Mouse (Mus musculus): ENCODE measurements around the gene Ripor3. TPM values are rescaled to one million over a fixed set of nuclear protein-coding genes. Genes with fewer than 3 reads are reported as not detected.

The Ripor3 gene
- polyA plus RNA-seq, 1 experiment: 5.3 TPM

- no peak for TF ChIP-seq CTCF (IDR thresholded peaks at IDR 0.05; ENCODE audit: extremely low read depth, insufficient read depth, insufficient read length, insufficient replicate concordance)
- no peak for TF ChIP-seq POLR2A (IDR thresholded peaks at IDR 0.05; ENCODE audit: low read depth, low read length)
- peaks cover 67% of the 10 kb centered on the region for H3K36me3 ChIP-seq (ENCODE audit: control insufficient read depth, insufficient read depth, low read length)
- 92% methylated on average over 7 of the region's 7 CpGs for WGBS
- H3K27me3 ChIP-seq (ENCODE audit: control insufficient read depth, insufficient read depth, low read length): no peaks in the 10 kb centered on the region
- DNase-seq (ENCODE audit: low read depth in 1 of 2, low spot score in 2 of 2): no peak
- no peak overlapping the region for H3K4me3 ChIP-seq (ENCODE audit: extremely low read depth, insufficient read depth, insufficient read length)
- no peak overlapping the region for H3K27ac ChIP-seq (ENCODE audit: insufficient read depth, low read length)
- H3K4me1 ChIP-seq (ENCODE audit: control insufficient read depth, insufficient read depth, insufficient read length): no peaks in the 10 kb centered on the region
Measured at GRCm38 (mm10) chr2:167968504-167968903, 41.9 kb downstream of the Ripor3 start.

- H3K36me3 ChIP-seq (ENCODE audit: control insufficient read depth, insufficient read depth, low read length): peaks cover 52% of the 10 kb centered on the region
- no peak for DNase-seq (ENCODE audit: low read depth in 1 of 2, low spot score in 2 of 2)
- 0 out of 2 replicates have a peak overlapping the region, but pooled peaks have one; percentile 13 for H3K27ac ChIP-seq (ENCODE audit: insufficient read depth, low read length)
- WGBS: 88% methylated on average over 3 of the region's 3 CpGs
- peaks cover 13% of the 10 kb centered on the region; the same call in 1 of the 2 replicates for H3K4me1 ChIP-seq (ENCODE audit: control insufficient read depth, insufficient read depth, insufficient read length)
- TF ChIP-seq CTCF (IDR thresholded peaks at IDR 0.05; ENCODE audit: extremely low read depth, insufficient read depth, insufficient read length, insufficient replicate concordance) (no peak), POLR2A (IDR thresholded peaks at IDR 0.05; ENCODE audit: low read depth, low read length) (no peak)
- H3K4me3 ChIP-seq (ENCODE audit: extremely low read depth, insufficient read depth, insufficient read length): no peak overlapping the region
- no peaks in the 10 kb centered on the region for H3K27me3 ChIP-seq (ENCODE audit: control insufficient read depth, insufficient read depth, low read length)
Measured at GRCm38 (mm10) chr2:167965911-167966310, 44.5 kb downstream of the Ripor3 start.

GRCm38 (mm10) chr2:167964320-167964719 lies 46.1 kb downstream of the Ripor3 start:
- peaks cover 22% of the 10 kb centered on the region; the same call in 1 of the 2 replicates for H3K4me1 ChIP-seq (ENCODE audit: control insufficient read depth, insufficient read depth, insufficient read length)
- H3K27ac ChIP-seq (ENCODE audit: insufficient read depth, low read length): no peak overlapping the region
- 87% methylated on average over 9 of the region's 9 CpGs for WGBS
- H3K4me3 ChIP-seq (ENCODE audit: extremely low read depth, insufficient read depth, insufficient read length): no peak overlapping the region
- H3K27me3 ChIP-seq (ENCODE audit: control insufficient read depth, insufficient read depth, low read length): no peaks in the 10 kb centered on the region
- DNase-seq (ENCODE audit: low read depth in 1 of 2, low spot score in 2 of 2): no peak
- H3K36me3 ChIP-seq (ENCODE audit: control insufficient read depth, insufficient read depth, low read length): peaks cover 40% of the 10 kb centered on the region
- no peak for TF ChIP-seq POLR2A (IDR thresholded peaks at IDR 0.05; ENCODE audit: low read depth, low read length)
- TF ChIP-seq CTCF (IDR thresholded peaks at IDR 0.05; ENCODE audit: extremely low read depth, insufficient read depth, insufficient read length, insufficient replicate concordance): no peak

- H3K4me1 ChIP-seq (ENCODE audit: control insufficient read depth, insufficient read depth, insufficient read length): peaks cover 26% of the 10 kb centered on the region; the same call in 1 of the 2 replicates
Measured at GRCm38 (mm10) chr2:167963778-167964300, 46.6 kb downstream of the Ripor3 start.

GRCm38 (mm10) chr2:167963176-167963575 lies 47.2 kb downstream of the Ripor3 start:
- peaks cover 30% of the 10 kb centered on the region; the same call in 1 of the 2 replicates for H3K4me1 ChIP-seq (ENCODE audit: control insufficient read depth, insufficient read depth, insufficient read length)
- TF ChIP-seq CTCF (IDR thresholded peaks at IDR 0.05; ENCODE audit: extremely low read depth, insufficient read depth, insufficient read length, insufficient replicate concordance) (no peak), POLR2A (IDR thresholded peaks at IDR 0.05; ENCODE audit: low read depth, low read length) (no peak)
- no peak overlapping the region for H3K4me3 ChIP-seq (ENCODE audit: extremely low read depth, insufficient read depth, insufficient read length)
- WGBS: 95% methylated on average over 4 of the region's 4 CpGs
- no peak overlapping the region for H3K27ac ChIP-seq (ENCODE audit: insufficient read depth, low read length)
- DNase-seq (ENCODE audit: low read depth in 1 of 2, low spot score in 2 of 2): no peak
- peaks cover 34% of the 10 kb centered on the region for H3K36me3 ChIP-seq (ENCODE audit: control insufficient read depth, insufficient read depth, low read length)
- no peaks in the 10 kb centered on the region for H3K27me3 ChIP-seq (ENCODE audit: control insufficient read depth, insufficient read depth, low read length)

More at GRCm38 (mm10) chr2:167963778-167964300, 46.6 kb downstream of the Ripor3 start:
- DNase-seq (ENCODE audit: low read depth in 1 of 2, low spot score in 2 of 2): no peak
- Histone ChIP-seq H3K4me3 (ENCODE audit: extremely low read depth, insufficient read depth, insufficient read length) (no peak overlapping the region), H3K27ac (ENCODE audit: insufficient read depth, low read length) (no peak overlapping the region), H3K27me3 (ENCODE audit: control insufficient read depth, insufficient read depth, low read length) (no peaks in the 10 kb centered on the region), H3K36me3 (ENCODE audit: control insufficient read depth, insufficient read depth, low read length) (peaks cover 40% of the 10 kb centered on the region)
- WGBS: 81% methylated on average over 9 of the region's 9 CpGs
- TF ChIP-seq CTCF (IDR thresholded peaks at IDR 0.05; ENCODE audit: extremely low read depth, insufficient read depth, insufficient read length, insufficient replicate concordance) (no peak), POLR2A (IDR thresholded peaks at IDR 0.05; ENCODE audit: low read depth, low read length) (no peak)

- TF ChIP-seq POLR2A (IDR thresholded peaks at IDR 0.05; ENCODE audit: low read depth, low read length) (no peak), CTCF (IDR thresholded peaks at IDR 0.05; ENCODE audit: extremely low read depth, insufficient read depth, insufficient read length, insufficient replicate concordance) (no peak)
- Histone ChIP-seq H3K4me3 (ENCODE audit: extremely low read depth, insufficient read depth, insufficient read length) (no peak overlapping the region), H3K4me1 (ENCODE audit: control insufficient read depth, insufficient read depth, insufficient read length) (peaks cover 35% of the 10 kb centered on the region; the same call in 1 of the 2 replicates), H3K27me3 (ENCODE audit: control insufficient read depth, insufficient read depth, low read length) (no peaks in the 10 kb centered on the region), H3K36me3 (ENCODE audit: control insufficient read depth, insufficient read depth, low read length) (peaks cover 31% of the 10 kb centered on the region), H3K27ac (ENCODE audit: insufficient read depth, low read length) (no peak overlapping the region)
- DNase-seq (ENCODE audit: low read depth in 1 of 2, low spot score in 2 of 2): no peak
- 82% methylated on average over 6 of the region's 6 CpGs for WGBS
Measured at GRCm38 (mm10) chr2:167962347-167962746, 48.1 kb downstream of the Ripor3 start.

GRCm38 (mm10) chr2:167960584-167960983 lies 49.8 kb downstream of the Ripor3 start:
- WGBS: 86% methylated on average over 8 of the region's 8 CpGs
- Histone ChIP-seq H3K4me1 (ENCODE audit: control insufficient read depth, insufficient read depth, insufficient read length) (peaks cover 46% of the 10 kb centered on the region; the same call in 1 of the 2 replicates), H3K27me3 (ENCODE audit: control insufficient read depth, insufficient read depth, low read length) (no peaks in the 10 kb centered on the region), H3K4me3 (ENCODE audit: extremely low read depth, insufficient read depth, insufficient read length) (no peak overlapping the region), H3K27ac (ENCODE audit: insufficient read depth, low read length) (peak overlapping the region; percentile 98), H3K36me3 (ENCODE audit: control insufficient read depth, insufficient read depth, low read length) (peaks cover 20% of the 10 kb centered on the region)
- no peak for DNase-seq (ENCODE audit: low read depth in 1 of 2, low spot score in 2 of 2)
- TF ChIP-seq CTCF (IDR thresholded peaks at IDR 0.05; ENCODE audit: extremely low read depth, insufficient read depth, insufficient read length, insufficient replicate concordance) (no peak), POLR2A (IDR thresholded peaks at IDR 0.05; ENCODE audit: low read depth, low read length) (no peak)

All from spleen, adult 2 months (tissue).